Mouse (Mus musculus): ENCODE data around the gene Abcb11.

DNA sequence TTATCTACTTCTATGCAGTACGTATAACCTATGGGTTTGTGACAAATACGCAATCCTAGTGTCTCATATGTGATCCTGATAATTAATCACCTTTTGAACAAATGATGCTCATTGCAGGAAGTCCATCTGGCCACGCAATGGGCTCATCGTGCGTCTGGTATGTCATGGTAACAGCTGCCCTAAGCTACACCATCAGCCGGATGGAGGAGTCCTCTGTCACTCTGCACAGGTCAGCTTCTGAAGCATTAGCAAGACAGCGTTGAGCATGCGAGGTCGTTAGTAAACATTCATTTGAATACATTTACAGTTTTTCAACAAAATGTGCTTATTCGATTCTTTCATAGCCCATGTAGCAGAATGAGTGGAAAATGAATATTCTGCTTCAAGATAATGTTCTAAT lies 119.6 kb downstream of the Abcb11 start:
- no peak for TF ChIP-seq USF1 (IDR thresholded peaks at IDR 0.05; ENCODE audit: low read depth)
- TF ChIP-seq POLR2A (IDR thresholded peaks at IDR 0.05; ENCODE audit: insufficient read length, low read depth) = no peak
- no peak for TF ChIP-seq MYOD1 (IDR thresholded peaks at IDR 0.05; ENCODE audit: control insufficient read depth in 1 of 3, insufficient read length in 2 of 3, low read depth in 2 of 3)
